Mouse (Mus musculus): ENCODE data around the gene Sorbs1.
A peak's percentile ranks its signal among the peaks of the same experiment; 100 is the strongest.

Sorbs1 gene

DNA sequence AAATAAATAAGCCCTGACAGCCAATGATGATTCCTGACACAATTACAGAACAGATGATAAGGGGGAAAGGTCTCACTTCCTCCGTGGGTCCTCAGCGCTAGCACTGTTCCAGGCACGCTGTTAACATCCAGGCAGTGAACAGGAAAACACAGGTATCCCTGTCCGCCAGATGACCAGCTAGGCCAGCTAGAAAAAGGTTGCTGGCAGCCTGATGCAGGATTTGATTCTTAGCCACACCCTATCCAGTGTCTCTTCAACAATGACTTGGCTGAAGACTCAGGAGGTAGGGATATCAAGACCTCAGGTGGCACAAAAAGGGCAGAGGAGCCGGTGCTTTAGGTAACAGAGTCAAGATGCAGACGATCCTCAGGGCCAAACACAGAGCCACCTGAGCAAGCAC, 32.5 kb downstream of the Sorbs1 start:
- DNase-seq (ENCODE audit: low read depth in 2 of 2, low spot score in 2 of 2) = no peak

- no peak for DNase-seq (ENCODE audit: low read depth in 2 of 2, low spot score in 2 of 2)
Observed at GRCm38 (mm10) chr19:40478161-40478575, 35.4 kb downstream of the Sorbs1 start.

DNA sequence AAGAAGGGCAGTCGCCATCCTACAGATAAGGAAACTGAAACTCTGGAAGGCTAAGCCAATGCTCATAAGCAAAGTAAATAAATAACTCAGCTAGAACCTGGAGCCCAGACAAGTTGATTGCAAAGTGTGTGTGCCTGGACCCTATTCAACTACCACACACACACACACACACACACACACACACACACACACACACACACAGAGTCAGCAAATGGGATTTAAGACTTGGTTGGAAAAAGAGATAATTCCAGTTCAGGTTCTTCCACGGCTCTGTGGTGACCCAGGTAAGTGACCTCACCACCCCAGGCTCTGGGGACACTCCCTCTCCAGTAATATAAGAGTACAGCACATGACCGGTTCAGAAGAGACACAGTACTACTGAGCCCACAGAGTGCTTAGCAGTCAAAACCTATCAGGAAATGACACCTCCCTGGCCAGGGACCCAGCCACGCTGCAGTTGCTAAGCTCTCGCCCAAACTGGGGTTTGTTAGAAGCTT, 36.1 kb downstream of the Sorbs1 start:
- peak in 1 of 2 experiments; percentile 15 for DNase-seq (ENCODE audit: low read depth in 2 of 2, low spot score in 2 of 2)

DNA sequence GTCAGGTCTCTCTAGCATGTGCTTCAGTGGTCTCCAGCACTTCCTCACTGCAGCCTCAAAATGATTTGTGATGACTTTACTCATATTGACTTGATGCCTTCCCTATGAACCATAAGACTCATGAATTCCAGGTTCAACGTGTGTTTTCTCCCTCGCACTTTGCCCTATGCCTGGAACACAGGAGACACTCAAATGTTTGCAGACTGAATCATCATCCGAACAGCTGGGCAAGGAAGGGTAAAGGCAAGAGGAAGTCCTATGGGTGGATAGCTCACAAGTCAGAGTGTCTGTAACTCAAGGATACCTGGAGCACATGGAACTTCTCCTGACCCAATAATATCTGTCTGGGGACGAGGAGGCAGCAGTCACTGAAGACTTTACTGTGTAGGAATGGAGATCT, 37.1 kb downstream of the Sorbs1 start:
- no peak for DNase-seq (ENCODE audit: low read depth in 2 of 2, low spot score in 2 of 2)

- DNase-seq (ENCODE audit: low read depth in 2 of 2, low spot score in 2 of 2) = no peak
Observed at GRCm38 (mm10) chr19:40471526-40472245, 41.9 kb downstream of the Sorbs1 start.

GRCm38 (mm10) chr19:40469792-40470191, 43.8 kb downstream of the Sorbs1 start:
- DNase-seq (ENCODE audit: low read depth in 2 of 2, low spot score in 2 of 2) = no peak

GRCm38 (mm10) chr19:40468308-40468707, 45.3 kb downstream of the Sorbs1 start:
- DNase-seq (ENCODE audit: low read depth in 2 of 2, low spot score in 2 of 2) = no peak

- no peak for DNase-seq (ENCODE audit: low read depth in 2 of 2, low spot score in 2 of 2)
Observed at GRCm38 (mm10) chr19:40467810-40468209, 45.8 kb downstream of the Sorbs1 start.

- no peak for DNase-seq (ENCODE audit: low read depth in 2 of 2, low spot score in 2 of 2)
Observed at GRCm38 (mm10) chr19:40465339-40465738, 48.2 kb downstream of the Sorbs1 start.

GRCm38 (mm10) chr19:40464408-40464807, 49.2 kb downstream of the Sorbs1 start:
- DNase-seq (ENCODE audit: low read depth in 2 of 2, low spot score in 2 of 2) = no peak

GRCm38 (mm10) chr19:40462892-40463291, 50.7 kb downstream of the Sorbs1 start:
- DNase-seq (ENCODE audit: low read depth in 2 of 2, low spot score in 2 of 2) = no peak

DNA sequence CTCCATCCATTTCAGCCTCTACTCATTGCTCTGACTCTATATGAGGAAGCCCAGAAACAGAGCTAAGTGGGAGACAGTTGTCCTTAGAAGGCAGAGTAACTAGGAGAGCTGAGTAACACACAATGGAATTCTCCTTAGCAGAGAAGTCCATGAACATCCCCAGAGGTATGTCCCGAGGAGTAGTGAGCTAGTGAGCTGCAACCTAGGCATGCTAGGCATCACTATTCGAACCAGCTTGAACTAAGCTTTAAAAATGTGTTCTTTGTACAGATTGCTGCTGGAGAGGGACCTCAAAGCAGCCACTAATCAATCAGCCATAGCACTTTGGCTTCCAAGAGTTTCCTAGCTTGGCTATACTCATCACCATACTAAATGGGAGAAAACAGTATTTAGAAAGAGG, 51.1 kb downstream of the Sorbs1 start:
- no peak for DNase-seq (ENCODE audit: low read depth in 2 of 2, low spot score in 2 of 2)

DNA sequence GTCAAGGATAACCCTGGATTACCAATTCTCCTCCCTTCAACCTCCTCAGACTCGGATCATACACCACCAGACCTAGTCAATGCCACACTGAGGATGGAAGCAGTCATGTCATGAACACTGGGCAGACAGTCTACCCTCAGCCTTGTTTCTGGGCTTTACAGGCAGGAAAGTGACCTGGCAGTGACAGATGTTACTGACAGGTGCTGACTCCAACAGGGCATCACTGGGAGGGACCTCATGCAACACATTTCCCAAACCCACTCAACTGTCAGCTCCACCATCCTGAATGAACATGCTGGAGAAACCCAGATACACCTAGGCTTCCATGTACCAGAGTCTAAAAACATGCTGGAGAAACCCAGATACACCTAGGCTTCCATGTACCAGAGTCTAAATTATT, 51.9 kb downstream of the Sorbs1 start:
- no peak for DNase-seq (ENCODE audit: low read depth in 2 of 2, low spot score in 2 of 2)

DNA sequence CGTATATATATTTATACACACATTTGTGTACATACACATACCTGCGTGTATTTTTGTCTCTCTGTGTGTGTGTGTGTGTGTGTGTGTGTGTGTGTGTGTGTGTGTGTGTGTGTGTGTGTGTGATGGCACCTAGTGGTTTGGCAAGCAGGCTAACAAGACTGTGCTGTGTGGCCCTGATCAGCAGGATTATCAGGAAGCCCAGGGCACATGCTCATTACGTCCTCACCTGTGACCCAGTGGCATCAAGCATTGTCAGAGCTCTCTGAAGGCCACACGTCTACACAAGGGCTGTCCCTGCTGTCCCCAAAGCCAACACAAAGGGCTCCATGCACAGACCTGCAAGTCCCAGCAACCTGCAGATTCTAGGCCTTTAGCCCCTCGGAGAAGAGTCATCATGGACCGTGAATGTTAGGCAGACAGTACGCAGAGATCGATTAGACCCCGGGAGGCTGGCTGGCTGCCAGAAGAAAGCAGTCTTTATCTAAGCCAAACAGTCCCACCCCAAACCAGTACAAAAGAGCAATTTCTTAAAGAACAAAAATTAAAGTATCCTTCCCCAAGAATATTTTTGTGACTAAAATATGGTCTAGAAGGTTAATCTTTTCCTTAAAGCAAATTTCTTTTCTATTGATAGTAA, 52.6 kb downstream of the Sorbs1 start:
- no peak for DNase-seq (ENCODE audit: low read depth in 2 of 2, low spot score in 2 of 2)

DNA sequence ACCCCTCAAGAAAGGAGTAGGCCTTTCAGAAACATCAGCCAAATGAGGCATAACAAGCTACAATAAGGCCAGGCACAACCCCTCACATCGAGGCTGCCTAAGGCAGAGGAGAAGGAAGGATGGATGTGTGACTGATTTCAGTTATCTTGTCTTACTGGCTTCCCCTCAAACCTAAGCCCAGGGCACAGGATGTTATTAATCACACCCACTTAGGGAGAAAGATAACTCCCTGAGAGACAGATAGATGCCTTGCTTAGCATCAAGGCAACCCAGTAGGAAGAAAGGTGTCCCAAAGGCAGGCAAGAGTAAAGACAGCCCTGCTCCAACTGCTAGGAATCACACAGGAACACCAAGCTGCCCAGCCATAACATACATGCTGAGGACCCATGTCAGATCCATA, 54.2 kb downstream of the Sorbs1 start:
- DNase-seq (ENCODE audit: low read depth in 2 of 2, low spot score in 2 of 2) = no peak

GRCm38 (mm10) chr19:40458806-40459205, 54.8 kb downstream of the Sorbs1 start:
- DNase-seq (ENCODE audit: low read depth in 2 of 2, low spot score in 2 of 2) = no peak

DNA sequence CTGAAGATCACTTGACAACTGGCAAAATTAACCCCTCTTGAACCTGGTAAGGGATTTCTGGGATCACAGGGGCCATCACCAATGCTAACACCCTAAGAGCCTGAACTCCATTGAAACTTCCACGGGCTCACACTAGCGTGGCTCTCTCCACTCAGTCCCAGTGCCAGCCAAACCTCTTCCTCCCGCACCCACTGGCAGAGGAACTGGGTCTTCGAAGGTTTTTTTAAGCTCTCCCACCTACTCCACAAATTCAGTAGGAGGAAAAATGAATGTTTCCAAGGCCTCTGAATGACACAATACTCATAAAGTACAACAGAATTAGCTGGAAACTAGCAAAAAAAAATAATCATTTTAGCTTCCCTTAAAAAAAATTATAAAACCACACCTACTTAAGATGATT, 58.3 kb downstream of the Sorbs1 start:
- no peak for DNase-seq (ENCODE audit: low read depth in 2 of 2, low spot score in 2 of 2)

DNA sequence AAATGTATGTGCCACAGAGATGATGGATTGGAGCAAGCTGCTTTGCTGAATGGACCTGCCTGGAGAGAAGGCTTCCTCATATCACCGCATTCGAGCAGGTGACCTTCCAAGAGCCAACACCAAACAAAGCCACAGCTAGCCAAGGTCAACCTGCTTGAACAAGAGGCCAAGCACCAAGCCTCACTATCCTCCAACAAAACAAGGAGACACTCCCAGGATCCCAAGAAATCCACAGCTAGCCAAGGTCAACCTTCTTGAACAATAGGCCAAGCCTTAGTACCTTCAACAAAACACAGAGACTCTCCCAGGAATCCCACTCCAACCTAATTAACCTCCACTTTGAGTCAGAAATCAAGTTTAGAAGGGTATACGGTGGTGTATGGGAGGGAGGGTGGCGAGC, 59.5 kb downstream of the Sorbs1 start:
- DNase-seq (ENCODE audit: low read depth in 2 of 2, low spot score in 2 of 2) = no peak

GRCm38 (mm10) chr19:40452201-40452600, 61.4 kb downstream of the Sorbs1 start:
- DNase-seq (ENCODE audit: low read depth in 2 of 2, low spot score in 2 of 2) = no peak

DNA sequence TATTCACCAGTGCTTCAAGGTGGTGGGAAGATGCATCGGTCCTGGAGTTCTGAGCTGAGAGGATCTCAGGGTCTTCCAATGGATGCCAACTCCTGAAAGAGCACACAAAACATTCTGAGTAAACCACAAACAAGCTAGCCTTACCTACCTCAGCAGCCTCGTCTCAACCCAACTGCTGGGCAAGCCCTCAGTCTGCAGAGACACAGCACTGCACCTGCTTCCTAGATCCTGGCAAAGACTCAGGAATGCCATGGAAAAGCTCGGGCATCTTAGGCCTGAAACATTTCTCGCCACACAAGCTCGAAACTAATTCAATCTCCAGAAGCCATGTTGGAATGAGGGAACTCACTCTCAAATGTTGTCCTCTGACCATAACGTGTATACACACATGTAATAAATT, 62.3 kb downstream of the Sorbs1 start:
- no peak for DNase-seq (ENCODE audit: low read depth in 2 of 2, low spot score in 2 of 2)

DNA sequence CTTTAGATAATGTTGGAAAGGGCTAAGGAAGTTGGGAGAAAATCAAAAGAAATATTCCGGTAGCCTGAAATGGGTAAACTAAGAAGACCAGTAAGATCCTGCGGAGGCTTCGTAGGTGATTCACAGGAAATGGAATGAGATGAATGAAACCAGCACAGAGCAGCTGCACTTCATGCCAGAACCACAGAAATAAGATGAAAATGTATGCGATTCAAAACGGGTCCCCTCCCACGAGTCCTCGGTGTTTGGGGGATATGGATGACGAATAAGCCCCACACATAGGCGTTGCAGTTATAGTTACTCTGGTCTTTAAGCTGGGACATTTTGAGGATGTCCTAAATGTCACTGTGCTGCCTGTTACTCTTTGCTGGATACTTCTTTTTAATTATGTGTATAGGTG, 67.1 kb downstream of the Sorbs1 start:
- DNase-seq (ENCODE audit: low read depth in 2 of 2, low spot score in 2 of 2) = no peak

DNA sequence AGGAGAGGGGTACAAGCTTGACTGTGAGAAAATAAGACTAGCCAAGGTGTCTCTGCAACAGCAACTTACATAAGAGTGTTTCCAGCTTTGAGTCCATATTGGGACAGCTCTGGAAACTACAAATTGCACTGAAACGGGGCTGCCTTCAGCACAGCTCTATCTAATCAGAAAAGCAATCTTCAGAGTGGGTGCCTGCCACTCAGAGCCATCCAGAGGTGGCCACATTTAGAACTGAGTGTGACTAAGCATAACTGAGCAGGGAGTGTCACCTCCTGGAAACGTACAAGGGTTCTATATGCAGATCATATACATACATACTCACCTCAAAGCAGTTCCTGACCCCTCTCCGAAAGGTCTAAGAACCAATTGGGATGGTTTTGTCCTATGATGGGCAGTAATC, 71.2 kb downstream of the Sorbs1 start:
- no peak for DNase-seq (ENCODE audit: low read depth in 2 of 2, low spot score in 2 of 2)

GRCm38 (mm10) chr19:40440951-40441350, 72.6 kb downstream of the Sorbs1 start:
- no peak for DNase-seq (ENCODE audit: low read depth in 2 of 2, low spot score in 2 of 2)

Measured in CD8-positive naive resting alpha-beta T cell, adult 2 months (primary cell).